Mouse (Mus musculus) G1E (cell line): ENCODE measurements around the gene Npnt. TPM values are rescaled to one million over a fixed set of nuclear protein-coding genes. Genes with fewer than 3 reads are reported as not detected.

Experiments used
- ATAC-seq: 2 replicates; pipeline ENCODE4 v1.8.0; 2016; ENCODE audit warnings: mild to moderate bottlenecking; ENCODE audit not compliant: insufficient number of reproducible peaks, poor library complexity, low FRiP score, severe bottlenecking; ENCODE audit errors: extremely low read depth
- DNase-seq: peaks from one replicate; pipeline ENCODE4 v3.0.0; 2012; ENCODE audit warnings: low spot score
- H3K27me3 ChIP-seq: 2 replicates; pipeline ENCODE4 v1.6.1; 2012; ENCODE audit warnings: mild to moderate bottlenecking, low read length, inconsistent platforms; ENCODE audit not compliant: insufficient read depth
- H3K36me3 ChIP-seq: replicated peaks from 2 replicates; pipeline ENCODE3; 2012; ENCODE audit warnings: mild to moderate bottlenecking, inconsistent platforms
- H3K4me1 ChIP-seq: 2 replicates; pipeline ENCODE4 v1.6.1; 2012; ENCODE audit warnings: low read depth, low read length, inconsistent platforms, mixed read lengths; ENCODE audit not compliant: insufficient read depth
- H3K4me3 ChIP-seq: 2 replicates; pipeline ENCODE4 v1.5.1; 2012; ENCODE audit warnings: low read depth, mild to moderate bottlenecking, inconsistent platforms, low read length, moderate library complexity, mixed read lengths
- H3K9me3 ChIP-seq: replicated peaks from 2 replicates; pipeline ENCODE4 v1.6.1; 2012; ENCODE audit warnings: inconsistent platforms
- CTCF ChIP-seq: IDR thresholded peaks from 2 replicates; pipeline ENCODE4 v1.5.1; 2012; ENCODE audit warnings: low read depth, low read length, inconsistent platforms, mixed read lengths
- GATA1 ChIP-seq: IDR thresholded peaks from 2 replicates; pipeline ENCODE4 v1.6.1; 2012; ENCODE audit warnings: borderline replicate concordance, low read length, inconsistent platforms, mixed read lengths
- GATA2 ChIP-seq: IDR thresholded peaks from 2 replicates; pipeline ENCODE4 v1.6.1; 2012; ENCODE audit warnings: low read depth, low read length, inconsistent platforms, borderline replicate concordance
- POLR2AphosphoS5 ChIP-seq: IDR thresholded peaks from 2 replicates; pipeline ENCODE4 v1.6.1; 2012; ENCODE audit warnings: low read depth, low read length, inconsistent platforms; ENCODE audit not compliant: insufficient replicate concordance
- TAL1 ChIP-seq: conservative IDR thresholded peaks from 2 replicates; pipeline ENCODE4 v1.6.1; 2012; ENCODE audit warnings: low read depth, low read length, inconsistent platforms, mixed read lengths
- polyA plus RNA-seq: library from polyadenylated mRNA; stranded (reverse); fragments of >175 nt; gene quantifications from 2 replicates; pipeline ENCODE4 v1.2.3, GENCODE M21; 2012
- total RNA-seq, 2 experiments: library from RNA; stranded (forward) in 1 of 2; stranded (reverse) in 1 of 2; fragments of 200-1000 nt in 1 of 2; fragments of >200 nt in 1 of 2; fragmentation: Nextera tagmentation in 1 of 2; gene quantifications; 2 replicates each; pipeline ENCODE4 v1.2.3; 2014 to 2017

The Npnt gene
- total and polyA plus RNA-seq, 3 experiments: 0.05 TPM; not detected in 2

DNA sequence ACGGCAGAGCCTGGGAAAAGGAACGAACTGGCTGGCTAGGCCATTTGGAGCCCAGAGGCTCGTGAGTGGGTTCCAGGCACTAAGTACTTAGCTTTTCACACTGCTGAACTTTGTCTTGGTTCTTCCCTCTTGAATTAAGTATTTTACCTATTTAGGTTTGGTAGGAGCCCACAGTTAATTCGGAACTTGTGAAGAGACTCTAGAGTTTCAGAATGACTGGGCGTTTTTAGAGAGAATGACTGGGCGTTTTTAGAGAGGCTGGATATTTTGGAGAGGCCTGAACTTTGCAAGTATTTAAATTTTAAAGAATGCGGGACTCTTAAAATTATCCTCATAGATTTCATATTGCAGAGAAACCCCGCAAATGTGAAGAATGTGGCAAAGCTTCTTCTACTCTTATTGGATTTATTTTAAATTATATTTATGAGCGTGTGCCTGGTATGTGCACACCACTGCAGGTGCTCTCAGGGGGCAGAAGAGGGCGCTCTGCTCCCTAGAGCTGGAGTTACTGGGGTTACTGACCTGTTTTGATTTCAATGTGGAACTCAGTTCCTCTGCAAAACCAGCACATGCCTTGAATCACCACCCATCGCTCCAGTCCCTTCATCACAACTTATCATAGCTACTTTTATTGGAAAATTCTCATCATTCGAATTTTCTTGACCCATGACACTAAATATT is 29.8 kb upstream of the Npnt start:
- no peak for ATAC-seq
- no peak for DNase-seq
- Histone ChIP-seq H3K4me3 (no peak overlapping the region), H3K27me3 (no peaks in the 10 kb centered on the region), H3K9me3 (no peaks in the 10 kb centered on the region), H3K36me3 (peaks cover 52% of the 10 kb centered on the region), H3K4me1 (no peaks in the 10 kb centered on the region)
- TF ChIP-seq CTCF (no peak), GATA1 (no peak), POLR2AphosphoS5 (no peak), GATA2 (no peak), TAL1 (no peak)

DNA sequence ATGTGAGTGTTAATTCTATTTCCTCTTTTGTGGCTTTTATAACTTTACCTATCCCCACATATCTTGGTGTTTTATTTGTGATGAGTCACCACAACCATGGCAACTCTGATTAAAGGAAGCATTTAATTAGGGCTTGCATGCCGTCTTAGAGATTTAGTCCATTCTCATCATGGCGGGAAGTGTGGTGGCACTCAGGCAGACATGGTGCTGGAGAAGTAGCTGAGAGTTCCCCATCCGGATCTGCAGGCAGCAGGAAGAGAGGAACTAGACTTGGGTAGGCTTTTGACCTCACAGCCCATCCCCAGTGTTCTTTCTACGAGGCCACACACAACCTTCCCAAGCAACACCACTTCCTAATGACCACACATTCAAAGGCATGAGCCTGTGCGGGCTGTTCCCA is 16.2 kb upstream of the Npnt start:
- ATAC-seq: no peak
- no peaks in the 10 kb centered on the region for H3K27me3 ChIP-seq
- peaks cover 6% of the 10 kb centered on the region; the same call in 1 of the 2 replicates for H3K4me1 ChIP-seq
- H3K36me3 ChIP-seq: no peaks in the 10 kb centered on the region
- H3K9me3 ChIP-seq: no peaks in the 10 kb centered on the region
- TF ChIP-seq GATA1 (no peak), POLR2AphosphoS5 (no peak), TAL1 (no peak), GATA2 (no peak), CTCF (no peak)
- no peak overlapping the region for H3K4me3 ChIP-seq
- no peak for DNase-seq

DNA sequence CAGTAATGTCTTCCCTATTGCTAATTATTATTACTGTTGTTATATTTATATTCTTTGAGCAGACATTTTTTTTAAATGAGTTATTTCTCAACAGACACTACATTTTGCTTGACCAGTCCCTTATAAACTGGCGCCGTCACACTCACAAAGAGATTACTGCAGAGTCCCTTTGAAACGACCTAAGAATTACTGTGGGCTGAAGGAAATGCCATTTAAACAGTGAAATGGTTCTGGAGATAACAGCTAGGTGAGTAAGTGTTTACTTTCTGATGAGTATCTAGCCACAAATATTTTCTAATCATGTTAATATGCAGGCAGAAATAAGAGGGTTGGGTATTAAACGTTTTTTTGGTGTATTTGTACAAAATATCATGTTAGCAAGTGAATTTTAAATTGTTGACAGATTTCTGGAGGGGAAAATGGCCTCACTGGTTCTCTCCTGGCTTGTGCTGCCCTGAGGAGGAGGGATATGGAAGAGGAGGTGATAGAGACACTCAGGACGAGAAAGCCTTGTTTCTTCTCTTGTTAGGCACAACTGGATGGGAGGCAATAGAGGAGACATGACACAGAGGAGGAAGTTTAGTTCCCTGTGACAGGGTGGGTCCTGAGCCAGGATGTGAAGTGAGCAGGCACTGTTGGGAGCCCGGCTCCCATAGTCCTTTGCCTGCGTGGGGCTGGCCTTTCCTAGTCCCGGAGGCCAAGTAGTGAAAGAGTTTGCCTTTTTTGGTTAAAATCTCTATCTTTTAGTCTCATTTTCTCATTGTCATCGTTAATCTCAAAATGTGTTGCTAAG is 14.8 kb upstream of the Npnt start:
- H3K4me1 ChIP-seq: peaks cover 6% of the 10 kb centered on the region; the same call in 1 of the 2 replicates
- TF ChIP-seq GATA1 (no peak), CTCF (no peak)
- no peak for DNase-seq
- no peak for ATAC-seq
- no peaks in the 10 kb centered on the region; the same call in 1 of the 2 replicates for H3K27me3 ChIP-seq
- H3K9me3 ChIP-seq: no peaks in the 10 kb centered on the region
- H3K36me3 ChIP-seq: no peaks in the 10 kb centered on the region
- no peak overlapping the region for H3K4me3 ChIP-seq

DNA sequence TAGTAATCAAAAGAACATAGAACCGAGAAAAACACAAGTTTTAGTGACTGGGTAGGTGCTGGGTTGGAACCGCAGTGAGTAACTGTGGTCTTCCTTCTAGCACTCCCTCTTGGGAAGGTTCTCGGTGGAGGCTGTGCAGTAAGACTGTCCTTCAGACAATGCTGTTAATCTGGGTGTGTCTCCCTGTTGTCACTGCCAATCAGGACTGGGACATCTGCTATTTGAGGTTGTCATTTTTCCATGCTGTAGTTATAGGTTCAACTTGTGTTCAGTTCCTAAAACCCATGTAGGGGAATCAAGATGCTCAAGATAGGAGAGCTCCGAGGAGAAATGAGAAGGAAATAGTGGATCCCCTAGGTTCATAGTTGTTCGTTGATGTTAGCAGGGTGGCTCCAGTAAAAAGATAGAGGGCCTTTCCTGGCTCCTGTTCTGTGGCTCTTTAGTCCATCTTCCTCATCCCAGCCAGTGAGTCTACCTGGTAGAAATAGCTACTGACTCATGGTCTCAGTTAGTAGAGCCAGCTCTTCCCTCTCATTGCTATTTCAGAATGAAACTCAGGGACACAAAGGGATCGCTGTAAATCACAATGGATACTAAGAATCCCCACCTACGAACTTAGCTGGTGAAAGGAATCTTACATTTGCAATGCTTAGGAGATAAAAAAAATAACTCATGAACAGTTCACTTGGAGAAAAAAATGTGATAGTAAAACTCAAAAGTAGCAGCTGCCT is 12.7 kb upstream of the Npnt start:
- Histone ChIP-seq H3K4me3 (no peak overlapping the region), H3K36me3 (no peaks in the 10 kb centered on the region), H3K4me1 (peaks cover 6% of the 10 kb centered on the region; the same call in 1 of the 2 replicates), H3K9me3 (no peaks in the 10 kb centered on the region), H3K27me3 (peaks cover 4% of the 10 kb centered on the region)
- DNase-seq: no peak
- ATAC-seq: no peak
- TF ChIP-seq TAL1 (no peak), CTCF (no peak), GATA2 (no peak), GATA1 (no peak), POLR2AphosphoS5 (no peak)

DNA sequence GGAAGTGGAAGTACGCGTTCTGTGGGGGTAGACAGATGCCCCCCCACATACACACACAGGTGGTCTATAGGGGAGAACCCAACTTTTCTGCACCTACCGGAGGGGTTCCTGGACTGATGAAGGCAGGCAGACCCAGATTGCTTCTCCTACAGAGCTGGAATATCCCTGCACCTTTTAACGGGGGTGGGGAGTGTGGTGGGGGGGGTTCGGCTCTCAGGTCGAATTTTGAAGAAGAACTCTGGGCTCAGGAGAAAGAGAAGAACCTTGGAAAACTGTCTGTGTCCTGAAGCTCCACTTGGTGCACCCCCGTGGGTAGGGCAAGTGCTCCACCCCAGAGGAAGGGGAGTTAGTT is 414 bp upstream of the Npnt start:
- Histone ChIP-seq H3K4me3 (peak overlapping the region; percentile 45; the same call in 1 of the 2 replicates), H3K27me3 (peaks cover 41% of the 10 kb centered on the region), H3K9me3 (no peaks in the 10 kb centered on the region), H3K36me3 (no peaks in the 10 kb centered on the region), H3K4me1 (peaks cover 5% of the 10 kb centered on the region; the same call in 1 of the 2 replicates)
- DNase-seq: no peak
- no peak for TF ChIP-seq CTCF
- no peak for TF ChIP-seq GATA2
- no peak for TF ChIP-seq POLR2AphosphoS5
- TF ChIP-seq TAL1: no peak
- TF ChIP-seq GATA1: no peak
- no peak for ATAC-seq

DNA sequence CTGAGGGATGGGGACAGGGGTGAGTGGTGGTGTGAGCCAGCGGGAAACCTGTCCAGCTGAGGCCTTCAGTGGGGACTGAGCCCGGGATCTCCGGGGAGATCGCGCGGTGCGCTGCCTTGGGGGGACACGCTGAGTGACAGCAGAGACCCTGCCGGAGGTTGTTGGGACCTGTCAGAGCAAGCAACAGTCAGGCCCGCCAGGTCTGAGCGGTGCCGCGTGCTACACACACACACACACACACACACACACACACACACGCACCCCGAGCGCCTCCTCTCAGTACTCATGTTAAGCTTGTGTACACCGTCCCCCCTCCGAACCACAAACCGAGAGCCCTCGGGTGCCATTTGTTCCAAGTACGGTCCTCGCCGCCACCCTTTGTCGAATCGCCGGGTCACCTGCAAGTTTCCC is 706 bp downstream of the Npnt start:
- Histone ChIP-seq H3K27me3 (peaks cover 37% of the 10 kb centered on the region), H3K36me3 (no peaks in the 10 kb centered on the region), H3K4me1 (peaks cover 5% of the 10 kb centered on the region; the same call in 1 of the 2 replicates), H3K4me3 (no peak overlapping the region), H3K9me3 (no peaks in the 10 kb centered on the region)
- TF ChIP-seq CTCF (no peak), GATA2 (no peak), POLR2AphosphoS5 (no peak), GATA1 (no peak), TAL1 (no peak)
- DNase-seq (no peak), ATAC-seq (no peak)
